Mouse (Mus musculus) CH12.LX (cell line): ENCODE measurements around the gene Vamp2. TPM values are rescaled to one million over a fixed set of nuclear protein-coding genes. Genes with fewer than 3 reads are reported as not detected.

Source experiments
- DNase-seq: peaks from one replicate; pipeline ENCODE4 v3.0.0-alpha.2; 2013; ENCODE audit errors: extremely low read depth
- H3K27ac ChIP-seq: 2 replicates; pipeline ENCODE4 v1.5.1; 2012; ENCODE audit warnings: low read depth, mild to moderate bottlenecking, control low read depth, moderate library complexity; ENCODE audit not compliant: insufficient read depth
- H3K27me3 ChIP-seq: replicated peaks from 2 replicates; pipeline ENCODE3; 2012; ENCODE audit warnings: inconsistent platforms
- H3K36me3 ChIP-seq, 2 experiments: replicated peaks in 1 of 2; 2 replicates each; pipeline versions ENCODE3 to v1.6.1; 2012; ENCODE audit warnings: inconsistent platforms in 1 of 2, low read length in 1 of 2, mild to moderate bottlenecking in 1 of 2, mixed read lengths in 1 of 2, moderate library complexity in 1 of 2; ENCODE audit not compliant: control insufficient read depth in 1 of 2, insufficient read depth in 1 of 2
- H3K4me1 ChIP-seq, 2 experiments: 2 replicates each; pipeline ENCODE4 v1.6.1; 2012; ENCODE audit warnings: inconsistent platforms in 1 of 2, moderate library complexity in 1 of 2; ENCODE audit not compliant: insufficient read depth in 2 of 2, control insufficient read depth in 1 of 2
- H3K4me2 ChIP-seq: 2 replicates; pipeline ENCODE4 v1.6.1; 2012; ENCODE audit warnings: low read depth, mild to moderate bottlenecking, control low read depth; ENCODE audit not compliant: poor library complexity, insufficient read depth, severe bottlenecking
- H3K4me3 ChIP-seq, 3 experiments: fragments of 150-350 bp in 1 of 3; sonication (generic) in 1 of 3; replicated peaks in 1 of 3; 2 replicates each; pipeline versions ENCODE3 to v1.5.1; 2011 to 2012; ENCODE audit warnings: low read depth in 2 of 3, low read length in 2 of 3, mild to moderate bottlenecking in 2 of 3, moderate library complexity in 2 of 3, control low read depth in 1 of 3, improper control_type of control experiment in 1 of 3, inconsistent platforms in 1 of 3, mixed read lengths in 1 of 3; ENCODE audit not compliant: poor library complexity in 1 of 3
- H3K79me2 ChIP-seq: replicated peaks from 2 replicates; pipeline ENCODE4 v1.6.1; 2012; ENCODE audit warnings: mild to moderate bottlenecking, moderate library complexity; ENCODE audit not compliant: control insufficient read depth, poor library complexity, insufficient read depth, severe bottlenecking; ENCODE audit errors: extremely low read depth
- H3K9ac ChIP-seq: 2 replicates; pipeline ENCODE4 v1.6.1; 2012; ENCODE audit warnings: low read depth, mild to moderate bottlenecking, control low read depth, moderate library complexity; ENCODE audit not compliant: insufficient read depth
- H3K9me3 ChIP-seq: replicated peaks from 2 replicates; pipeline ENCODE3; 2012; ENCODE audit warnings: low read length, inconsistent platforms, mixed read lengths
- BHLHE40 ChIP-seq: IDR thresholded peaks from 2 replicates; pipeline ENCODE4 v1.6.1; 2011; ENCODE audit warnings: mild to moderate bottlenecking, low read depth, low read length, improper control_type of control experiment
- CHD1 ChIP-seq: IDR thresholded peaks from 2 replicates; pipeline ENCODE4 v1.6.1; 2012; ENCODE audit warnings: low read depth, low read length, improper control_type of control experiment, inconsistent platforms
- CHD2 ChIP-seq: IDR thresholded peaks from 2 replicates; pipeline ENCODE4 v1.6.1; 2011; ENCODE audit warnings: low read length, improper control_type of control experiment
- ELF1 ChIP-seq: IDR thresholded peaks from 2 replicates; pipeline ENCODE4 v1.6.1; 2014; ENCODE audit warnings: low read depth, mild to moderate bottlenecking, inconsistent platforms, low read length, improper control_type of control experiment
- ETS1 ChIP-seq: conservative IDR thresholded peaks from 2 replicates; pipeline ENCODE4 v1.6.1; 2012; ENCODE audit warnings: low read depth, mild to moderate bottlenecking, inconsistent platforms, low read length, improper control_type of control experiment, moderate library complexity
- HCFC1 ChIP-seq: IDR thresholded peaks from 2 replicates; pipeline ENCODE4 v1.6.1; 2012; ENCODE audit warnings: low read depth, mild to moderate bottlenecking, inconsistent platforms, low read length, improper control_type of control experiment
- IRF4 ChIP-seq: IDR thresholded peaks from 2 replicates; pipeline ENCODE4 v1.6.1; 2014; ENCODE audit warnings: low read depth, mild to moderate bottlenecking, inconsistent platforms, low read length, improper control_type of control experiment
- JUN ChIP-seq: IDR thresholded peaks from 2 replicates; pipeline ENCODE4 v1.6.1; 2011; ENCODE audit warnings: low read depth, mild to moderate bottlenecking, low read length, improper control_type of control experiment, moderate library complexity; ENCODE audit not compliant: insufficient read depth
- JUND ChIP-seq: conservative IDR thresholded peaks from 2 replicates; pipeline ENCODE4 v1.6.1; 2011; ENCODE audit warnings: low read depth, low read length, improper control_type of control experiment
- MAX ChIP-seq: IDR thresholded peaks from 2 replicates; pipeline ENCODE4 v1.6.1; 2011; ENCODE audit warnings: low read length, improper control_type of control experiment
- MEF2A ChIP-seq: IDR thresholded peaks from 2 replicates; pipeline ENCODE4 v1.6.1; 2014; ENCODE audit warnings: low read depth, mild to moderate bottlenecking, inconsistent platforms, low read length, improper control_type of control experiment, borderline replicate concordance
- MXI1 ChIP-seq: IDR thresholded peaks from 2 replicates; pipeline ENCODE4 v1.6.1; 2011; ENCODE audit warnings: mild to moderate bottlenecking, low read depth, low read length, improper control_type of control experiment
- NELFE ChIP-seq: IDR thresholded peaks from 2 replicates; pipeline ENCODE4 v1.6.1; 2011; ENCODE audit warnings: low read depth, low read length, improper control_type of control experiment
- POLR2AphosphoS2 ChIP-seq: IDR thresholded peaks from 2 replicates; pipeline ENCODE4 v1.6.1; 2011; ENCODE audit warnings: low read depth, low read length, improper control_type of control experiment
- SMC3 ChIP-seq: IDR thresholded peaks from 2 replicates; pipeline ENCODE4 v1.6.1; 2011; ENCODE audit warnings: low read depth, low read length, improper control_type of control experiment
- TBP ChIP-seq: conservative IDR thresholded peaks from 2 replicates; pipeline ENCODE4 v1.6.1; 2011; ENCODE audit warnings: low read depth, low read length, improper control_type of control experiment
- TCF12 ChIP-seq: IDR thresholded peaks from 2 replicates; pipeline ENCODE4 v1.6.1; 2014; ENCODE audit warnings: low read depth, mild to moderate bottlenecking, inconsistent platforms, low read length, improper control_type of control experiment
- ZC3H11A ChIP-seq: IDR thresholded peaks from 2 replicates; pipeline ENCODE4 v1.6.1; 2012; ENCODE audit warnings: low read depth, mild to moderate bottlenecking, inconsistent platforms, low read length, improper control_type of control experiment
- ZKSCAN1 ChIP-seq: IDR thresholded peaks from 2 replicates; pipeline ENCODE4 v1.6.1; 2012; ENCODE audit warnings: low read depth, inconsistent platforms, low read length, improper control_type of control experiment, borderline replicate concordance
- ZNF384 ChIP-seq: IDR thresholded peaks from 2 replicates; pipeline ENCODE4 v1.6.1; 2012; ENCODE audit warnings: low read depth, low read length, improper control_type of control experiment, inconsistent platforms
- dilution Hi-C: fragments of 300-500 bp; cut with MboI; formaldehyde crosslinking; loops from 2 replicates; pipeline ENCODE4 v1.14.3; 2020; ENCODE audit warnings: low sequenced_read_pairs; ENCODE audit not compliant: extremely low pct_unique_long_range_greater_than_20kb, extremely low pct_ligation_motif_present
- in situ Hi-C: fragments of 300-500 bp; cut with MboI; formaldehyde crosslinking; loops from 3 replicates; pipeline ENCODE4 v1.14.3; 2019; ENCODE audit warnings: low sequenced_read_pairs, low pct_ligation_motif_present, low pct_unique_long_range_greater_than_20kb, mixed read lengths
- polyA plus RNA-seq: library from polyadenylated mRNA; unstranded; fragments of >175 nt; gene quantifications from 2 replicates; pipeline ENCODE4 v1.2.1, GENCODE M21; 2012; ENCODE audit warnings: low read depth; ENCODE audit not compliant: insufficient read length
- total RNA-seq, 2 experiments: library from RNA; depleted of rRNA; stranded (reverse); fragments of 300-350 nt in 1 of 2; fragments of >200 nt in 1 of 2; gene quantifications; 2 replicates each; pipeline ENCODE4 v1.2.3; 2012 to 2014

The Vamp2 gene
- total and polyA plus RNA-seq, 3 experiments = 1.3 to 26.0 (median 8.2) TPM

GRCm38 (mm10) chr11:69106299-69106698, 18.0 kb downstream of the Vamp2 start:
- in situ Hi-C loops = no loop called here
- H3K9ac ChIP-seq = no peak overlapping the region
- no peak overlapping the region for H3K4me2 ChIP-seq
- no peak overlapping the region for H3K27ac ChIP-seq
- TF ChIP-seq HCFC1 = no peak
- no peak for TF ChIP-seq ETS1
- no peak for TF ChIP-seq POLR2AphosphoS2
- no peak for TF ChIP-seq BHLHE40
- no peak for TF ChIP-seq CHD2
- no peak for TF ChIP-seq MXI1
- no peak for TF ChIP-seq MAX
- TF ChIP-seq JUN = no peak
- peaks cover 4% of the 10 kb centered on the region for H3K79me2 ChIP-seq
- peaks cover 5% of the 10 kb centered on the region for H3K27me3 ChIP-seq
- no peak for DNase-seq
- no peaks in the 10 kb centered on the region for H3K9me3 ChIP-seq
- peaks cover 5 to 22% of the 10 kb centered on the region in 2 experiments for H3K4me1 ChIP-seq
- H3K36me3 ChIP-seq = peaks cover 81 to 87% of the 10 kb centered on the region in 2 experiments
- dilution Hi-C loops = no loop called here
- H3K4me3 ChIP-seq = no peak overlapping the region

DNA sequence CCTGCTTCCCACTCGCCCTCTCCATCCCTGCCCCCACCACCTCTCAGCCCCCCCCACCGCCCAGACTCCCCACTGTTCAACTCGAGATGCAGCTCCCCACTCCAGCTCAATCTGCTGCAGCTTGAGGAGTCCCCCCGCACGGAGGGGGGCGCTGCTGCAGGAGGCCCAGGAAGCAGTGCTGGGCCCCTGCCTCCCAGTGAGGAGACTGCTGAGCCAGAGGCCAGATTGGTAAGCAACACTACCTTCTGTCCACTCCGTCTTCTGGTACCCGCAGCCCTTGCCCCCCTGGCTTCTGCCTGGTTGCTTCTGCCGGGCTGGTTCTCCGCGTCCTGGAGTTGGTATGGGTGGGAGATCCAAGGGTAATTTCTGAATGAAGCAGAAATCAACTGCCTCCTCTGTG, 18.6 kb downstream of the Vamp2 start:
- DNase-seq = no peak
- TF ChIP-seq CHD1 (no peak), ZNF384 (no peak), JUN (no peak), ETS1 (no peak), TCF12 (no peak), JUND (no peak), TBP (no peak), ZKSCAN1 (no peak), ZC3H11A (no peak), MEF2A (no peak), CHD2 (no peak), SMC3 (no peak), NELFE (no peak), IRF4 (no peak), ELF1 (no peak)
- H3K36me3 ChIP-seq = peaks cover 76 to 82% of the 10 kb centered on the region in 2 experiments
- H3K9ac ChIP-seq = no peak overlapping the region
- no peak overlapping the region for H3K4me3 ChIP-seq
- H3K4me2 ChIP-seq = no peak overlapping the region
- dilution Hi-C loops = no loop called here
- no peaks in the 10 kb centered on the region for H3K79me2 ChIP-seq
- peaks cover 3 to 22% of the 10 kb centered on the region in 2 experiments; a peak in 2 of 4 replicates for H3K4me1 ChIP-seq
- H3K27me3 ChIP-seq = peaks cover 10% of the 10 kb centered on the region
- no peaks in the 10 kb centered on the region for H3K9me3 ChIP-seq
- in situ Hi-C loops = no loop called here
- H3K27ac ChIP-seq = no peak overlapping the region
